Mouse (Mus musculus): ENCODE data around the gene Lsmem1. TPM values are rescaled to one million over a fixed set of nuclear protein-coding genes. Genes with fewer than 3 reads are reported as not detected.

The Lsmem1 gene
- not detected in 2 replicates for polyA plus RNA-seq (2015; fragmentation: Nextera tagmentation; extraction: Ambion mirVana)

DNA sequence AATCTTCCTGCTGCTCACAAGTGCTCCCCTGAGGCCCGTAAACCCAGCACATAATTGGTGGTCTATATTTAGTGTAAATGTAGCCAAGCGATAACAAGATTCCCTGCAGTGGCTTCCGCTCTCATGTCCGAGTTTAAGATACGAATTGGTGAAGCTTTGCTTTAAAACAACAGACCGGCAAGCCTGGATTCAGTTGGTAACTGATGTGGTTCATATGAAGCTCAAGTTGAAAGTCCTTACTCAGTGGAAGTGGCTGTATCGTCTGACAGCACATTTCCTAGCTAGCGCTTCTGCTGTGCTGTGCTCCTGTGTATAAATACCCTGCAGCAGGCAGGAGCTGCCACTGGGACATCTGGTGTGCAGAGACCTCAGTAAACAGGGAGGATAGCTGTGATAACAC lies at the start of gene Lsmem1:
Lsmem1 (minus strand) TSS at position 189 of the 400 bp plus-strand sequence.
- Histone ChIP-seq H3K9ac (replicated peaks) (no peak within 1 kb of the TSS), H3K9me3 (no peaks in the 10 kb centered on the region), H3K4me3 (no peak within 1 kb of the TSS), H3K27ac (replicated peaks) (no peak within 1 kb of the TSS), H3K4me1 (no peaks in the 10 kb centered on the region), H3K4me2 (replicated peaks) (no peak within 1 kb of the TSS), H3K36me3 (peaks cover 16% of the 10 kb centered on the region), H3K27me3 (no peaks in the 10 kb centered on the region)
- ATAC-seq (replicated peaks): no peak; the same call in 1 of the 2 replicates
- 84% methylated on average over 8 of the region's 8 CpGs for WGBS

DNA sequence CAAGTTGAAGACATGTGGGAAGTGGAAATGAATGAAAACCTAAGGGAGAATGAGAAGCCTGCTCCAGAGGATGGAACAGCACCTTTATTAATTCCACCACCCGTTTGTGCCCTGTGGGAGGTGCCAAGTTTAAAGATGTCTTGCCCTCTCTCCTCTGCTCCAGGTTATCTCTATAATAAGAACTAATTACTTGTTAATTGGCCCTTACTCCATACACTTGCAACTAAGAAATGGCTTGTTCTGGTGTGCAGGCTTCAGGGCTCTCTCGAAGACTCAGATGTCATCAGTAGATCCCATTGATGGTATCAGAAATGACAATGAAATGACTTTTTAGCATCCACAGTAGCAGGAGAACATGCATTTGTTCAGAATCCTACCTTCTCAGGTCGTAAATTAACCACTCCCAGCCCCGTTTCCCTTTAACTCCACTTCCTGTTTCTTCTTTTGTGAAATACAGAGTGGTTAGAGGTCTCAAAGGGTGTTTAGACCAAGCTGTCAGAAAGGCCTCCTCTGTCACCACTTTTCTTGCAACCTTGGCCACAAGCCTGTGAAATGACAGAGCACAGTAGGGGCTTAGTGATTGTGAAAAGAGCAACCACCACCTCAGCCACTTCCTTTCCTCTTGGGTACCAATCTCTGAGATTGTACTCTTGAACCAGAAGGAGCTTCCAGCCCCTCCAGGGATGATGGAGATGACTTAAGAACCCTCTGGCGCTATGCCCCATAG lies 49.3 kb upstream of the Lsmem1 start, which contains the start of gene Ifrd1:
Ifrd1 (minus strand) TSS at position 51 of the 727 bp plus-strand sequence.
- no peaks in the 10 kb centered on the region for H3K27me3 ChIP-seq
- WGBS: 74% methylated on average over 5 of the region's 5 CpGs

DNA sequence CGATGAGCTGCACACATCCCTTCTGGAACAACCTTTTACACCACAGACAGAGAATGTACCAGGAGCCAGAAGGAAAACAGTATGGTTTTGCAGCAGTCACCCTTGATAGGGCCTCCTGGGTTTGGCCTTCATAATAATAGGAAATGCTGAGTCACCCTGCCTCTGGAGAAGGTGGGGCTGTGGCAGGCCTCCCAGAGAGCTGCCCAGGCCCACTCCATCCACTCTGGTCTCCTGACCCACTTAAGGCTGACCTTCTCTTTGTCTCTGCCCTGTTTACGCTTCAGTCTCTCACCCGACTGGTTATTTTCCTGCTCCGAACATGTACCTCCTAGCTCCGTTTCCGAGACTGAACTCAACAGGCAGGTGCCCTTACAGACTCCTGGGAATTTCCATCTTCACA lies 48.7 kb upstream of the Lsmem1 start:
- Histone ChIP-seq H3K27me3 (no peaks in the 10 kb centered on the region), H3K9ac (replicated peaks) (no peak overlapping the region), H3K27ac (replicated peaks) (no peak overlapping the region), H3K36me3 (no peaks in the 10 kb centered on the region), H3K4me3 (no peak overlapping the region), H3K9me3 (no peaks in the 10 kb centered on the region), H3K4me1 (peaks cover 8% of the 10 kb centered on the region), H3K4me2 (replicated peaks) (no peak overlapping the region)
- ATAC-seq (replicated peaks): no peak
- WGBS: 77% methylated on average over 6 of the region's 6 CpGs

More for the DNA sequence above, 49.3 kb upstream of the Lsmem1 start, which contains the start of gene Ifrd1:
- Histone ChIP-seq H3K9me3 (no peaks in the 10 kb centered on the region), H3K27ac (replicated peaks) (no peak within 1 kb of the TSS), H3K4me2 (replicated peaks) (no peak within 1 kb of the TSS), H3K9ac (replicated peaks) (no peak within 1 kb of the TSS), H3K4me3 (no peak within 1 kb of the TSS), H3K4me1 (peaks cover 7% of the 10 kb centered on the region), H3K36me3 (no peaks in the 10 kb centered on the region)
- ATAC-seq (replicated peaks): no peak

DNA sequence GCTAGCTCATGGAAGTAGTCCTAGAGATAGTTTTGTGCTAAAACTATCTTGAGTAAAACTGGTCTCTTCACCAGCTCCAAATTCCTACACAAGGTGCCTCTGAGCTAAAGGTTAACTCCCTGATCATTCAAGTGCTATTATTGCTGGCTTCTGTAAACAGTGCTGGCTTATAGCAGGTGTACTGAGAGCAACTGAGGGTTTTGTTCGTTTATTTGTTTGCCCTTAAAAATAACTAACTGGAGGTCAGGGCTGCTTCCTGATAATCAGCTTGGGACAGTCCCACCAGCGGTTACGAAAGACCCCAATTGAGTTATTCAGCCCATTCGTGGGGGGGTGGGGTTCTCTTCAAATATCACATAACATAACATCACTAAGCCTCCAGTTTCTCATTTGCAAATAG lies 48.1 kb upstream of the Lsmem1 start:
- 86% methylated on average over 4 of the region's 4 CpGs for WGBS
- H3K4me3 ChIP-seq: no peak overlapping the region
- H3K36me3 ChIP-seq: no peaks in the 10 kb centered on the region
- no peaks in the 10 kb centered on the region for H3K27me3 ChIP-seq
- peaks cover 8% of the 10 kb centered on the region for H3K4me1 ChIP-seq
- H3K9me3 ChIP-seq: no peaks in the 10 kb centered on the region
- no peak overlapping the region for H3K9ac ChIP-seq (replicated peaks)
- no peak for ATAC-seq (replicated peaks)
- H3K4me2 ChIP-seq (replicated peaks): no peak overlapping the region
- no peak overlapping the region for H3K27ac ChIP-seq (replicated peaks)

DNA sequence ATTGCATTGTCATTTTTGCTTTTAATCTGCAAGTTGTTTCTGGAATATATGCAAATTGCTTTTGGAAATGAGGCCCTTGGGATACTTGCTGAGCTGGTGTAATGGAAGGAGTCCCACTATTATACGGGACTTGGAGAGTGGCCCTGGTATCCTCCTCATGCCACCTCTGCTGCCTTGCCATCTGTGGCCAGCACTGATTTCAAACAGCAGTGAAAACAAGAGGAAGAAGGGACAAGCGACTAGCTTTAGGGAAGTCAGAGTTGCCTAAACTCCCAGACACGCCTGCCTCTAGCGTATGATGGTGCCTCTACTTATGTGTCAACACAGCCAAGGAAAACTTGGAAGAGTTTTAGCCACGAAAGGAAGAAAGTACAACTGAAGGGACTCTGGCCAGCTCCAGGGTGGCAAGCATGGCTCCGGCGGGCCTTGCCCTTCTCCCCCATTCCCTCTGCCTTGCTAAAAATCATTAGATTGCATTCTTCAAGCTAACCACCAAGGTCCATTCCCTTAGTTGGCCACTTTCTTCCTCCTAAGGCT lies 46.2 kb upstream of the Lsmem1 start:
- Histone ChIP-seq H3K36me3 (no peaks in the 10 kb centered on the region), H3K27me3 (no peaks in the 10 kb centered on the region), H3K27ac (replicated peaks) (no peak overlapping the region), H3K9ac (replicated peaks) (no peak overlapping the region), H3K4me2 (replicated peaks) (no peak overlapping the region), H3K4me1 (peaks cover 8% of the 10 kb centered on the region), H3K4me3 (no peak overlapping the region), H3K9me3 (no peaks in the 10 kb centered on the region)
- WGBS: 93% methylated on average over 7 of the region's 7 CpGs
- no peak for ATAC-seq (replicated peaks)

DNA sequence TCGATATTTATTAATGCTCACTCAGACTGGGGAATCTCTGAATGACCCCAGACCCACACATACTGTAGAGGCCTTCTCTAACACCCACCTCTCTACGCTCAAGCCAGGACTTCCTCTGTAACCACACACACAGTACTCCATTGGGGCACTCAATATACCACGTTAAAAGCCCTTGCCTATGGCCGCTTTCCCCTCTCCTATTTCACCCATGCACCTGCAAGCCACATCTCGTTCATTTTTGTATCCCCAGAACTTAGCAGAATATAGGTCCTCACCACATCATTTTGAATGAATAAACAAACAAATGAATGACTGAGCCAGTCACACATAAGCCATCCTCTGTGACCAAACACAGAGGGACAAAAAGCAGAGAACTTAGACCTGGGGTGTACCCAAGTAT lies 45.6 kb upstream of the Lsmem1 start:
- Histone ChIP-seq H3K4me1 (peaks cover 8% of the 10 kb centered on the region), H3K9ac (replicated peaks) (no peak overlapping the region), H3K4me3 (no peak overlapping the region), H3K4me2 (replicated peaks) (no peak overlapping the region), H3K9me3 (no peaks in the 10 kb centered on the region), H3K36me3 (no peaks in the 10 kb centered on the region), H3K27me3 (no peaks in the 10 kb centered on the region), H3K27ac (replicated peaks) (no peak overlapping the region)
- WGBS: 94% methylated on average over 5 of the region's 5 CpGs
- no peak for ATAC-seq (replicated peaks)

DNA sequence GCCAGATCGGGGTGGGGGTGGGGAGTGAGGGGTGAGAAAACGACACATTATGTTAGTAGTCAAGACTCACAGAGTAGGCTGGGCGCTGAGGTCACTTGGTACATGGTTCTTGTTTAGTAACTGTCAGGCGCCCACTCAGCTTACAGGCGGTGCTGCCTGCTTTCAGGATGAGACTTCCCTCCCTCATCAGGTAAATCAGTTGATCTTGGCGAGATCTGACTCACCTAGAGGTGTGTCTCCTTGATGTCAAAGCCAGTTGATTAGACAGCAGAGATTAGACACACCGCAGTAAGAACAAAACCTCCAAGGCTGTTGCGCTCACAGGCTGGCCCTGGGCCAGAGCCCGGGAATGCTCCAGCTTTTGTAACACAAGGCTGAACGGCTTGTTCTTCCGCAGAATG lies 44.5 kb upstream of the Lsmem1 start:
- no peaks in the 10 kb centered on the region for H3K36me3 ChIP-seq
- peaks cover 8% of the 10 kb centered on the region for H3K4me1 ChIP-seq
- no peak overlapping the region for H3K9ac ChIP-seq (replicated peaks)
- no peaks in the 10 kb centered on the region for H3K27me3 ChIP-seq
- no peak overlapping the region for H3K27ac ChIP-seq (replicated peaks)
- H3K4me2 ChIP-seq (replicated peaks): peak overlapping the region; percentile 17; the same call in 1 of the 2 replicates
- 25% methylated on average over 11 of the region's 11 CpGs for WGBS
- no peak overlapping the region for H3K4me3 ChIP-seq
- ATAC-seq (replicated peaks): peak; percentile 72
- H3K9me3 ChIP-seq: no peaks in the 10 kb centered on the region

DNA sequence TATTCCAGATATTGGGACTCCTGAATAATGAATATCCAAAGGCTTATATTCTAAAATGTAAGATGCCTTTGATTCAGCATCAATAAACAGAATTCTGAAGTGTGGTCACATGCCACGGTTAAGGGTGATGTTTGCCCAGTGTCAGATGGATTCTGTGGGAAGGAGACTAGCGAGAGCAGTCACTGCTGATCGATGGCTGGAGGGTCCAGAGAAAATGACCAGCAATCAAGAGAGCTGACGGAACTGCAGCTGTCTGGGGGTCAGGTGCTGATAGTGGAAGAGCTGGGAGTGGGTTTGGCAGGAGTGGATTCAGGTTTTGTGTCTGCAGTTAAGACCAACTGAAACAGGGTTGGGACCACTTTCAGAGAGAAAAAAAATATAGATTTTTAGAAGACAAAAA lies 44.0 kb upstream of the Lsmem1 start:
- Histone ChIP-seq H3K9me3 (no peaks in the 10 kb centered on the region), H3K4me2 (replicated peaks) (no peak overlapping the region), H3K27me3 (no peaks in the 10 kb centered on the region), H3K36me3 (no peaks in the 10 kb centered on the region), H3K9ac (replicated peaks) (no peak overlapping the region), H3K27ac (replicated peaks) (no peak overlapping the region), H3K4me3 (no peak overlapping the region), H3K4me1 (peaks cover 8% of the 10 kb centered on the region)
- WGBS: 83% methylated on average over 4 of the region's 4 CpGs
- ATAC-seq (replicated peaks): no peak

DNA sequence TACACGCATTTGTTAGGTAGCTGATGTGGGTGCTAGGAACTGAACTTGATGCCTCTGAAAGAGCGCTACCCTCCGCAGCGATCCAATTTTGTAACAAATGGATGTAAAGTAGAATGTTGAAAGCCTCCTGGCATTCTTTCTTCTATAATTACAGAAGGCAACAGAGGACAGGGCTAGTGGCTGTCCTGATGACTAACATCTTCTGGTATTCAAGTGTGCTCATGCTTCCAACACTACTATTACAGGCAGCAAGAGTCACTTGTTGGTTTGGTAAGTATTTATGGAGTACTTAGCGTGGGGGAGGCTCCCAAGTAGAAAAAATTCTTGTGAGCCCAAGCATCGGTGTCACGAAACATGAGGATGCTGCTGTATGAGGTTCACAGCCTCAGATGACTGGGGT lies 39.9 kb upstream of the Lsmem1 start:
- Histone ChIP-seq H3K4me1 (peaks cover 7% of the 10 kb centered on the region), H3K36me3 (no peaks in the 10 kb centered on the region), H3K27me3 (no peaks in the 10 kb centered on the region), H3K4me2 (replicated peaks) (no peak overlapping the region), H3K27ac (replicated peaks) (no peak overlapping the region), H3K9ac (replicated peaks) (no peak overlapping the region), H3K9me3 (no peaks in the 10 kb centered on the region), H3K4me3 (no peak overlapping the region)
- no peak for ATAC-seq (replicated peaks)
- 94% methylated on average over 7 of the region's 7 CpGs for WGBS

DNA sequence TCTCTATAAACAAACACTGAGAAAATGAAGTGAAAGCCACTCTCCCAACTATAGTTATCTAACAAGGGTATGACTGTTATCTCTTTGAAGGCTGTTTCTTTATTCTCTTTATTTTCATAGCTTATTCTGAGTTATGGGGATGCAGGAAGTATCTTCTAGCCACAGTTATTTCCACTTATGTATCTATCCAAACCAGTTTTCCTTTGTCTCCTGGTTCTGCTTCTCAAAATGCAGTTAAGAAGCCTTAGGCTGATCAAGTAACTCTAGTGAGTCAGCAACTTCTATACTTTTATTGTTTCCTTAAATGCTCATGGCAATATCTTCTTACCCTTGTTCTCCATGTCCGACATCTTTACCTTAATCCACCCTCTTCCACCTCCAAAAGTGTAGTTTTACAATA lies 32.9 kb upstream of the Lsmem1 start:
- no peak for ATAC-seq (replicated peaks)
- Histone ChIP-seq H3K36me3 (no peaks in the 10 kb centered on the region), H3K4me1 (no peaks in the 10 kb centered on the region), H3K27me3 (no peaks in the 10 kb centered on the region), H3K9me3 (no peaks in the 10 kb centered on the region), H3K9ac (replicated peaks) (no peak overlapping the region), H3K27ac (replicated peaks) (no peak overlapping the region), H3K4me3 (no peak overlapping the region), H3K4me2 (replicated peaks) (no peak overlapping the region)
- 89% methylated on average over 1 of the region's 1 CpGs for WGBS

DNA sequence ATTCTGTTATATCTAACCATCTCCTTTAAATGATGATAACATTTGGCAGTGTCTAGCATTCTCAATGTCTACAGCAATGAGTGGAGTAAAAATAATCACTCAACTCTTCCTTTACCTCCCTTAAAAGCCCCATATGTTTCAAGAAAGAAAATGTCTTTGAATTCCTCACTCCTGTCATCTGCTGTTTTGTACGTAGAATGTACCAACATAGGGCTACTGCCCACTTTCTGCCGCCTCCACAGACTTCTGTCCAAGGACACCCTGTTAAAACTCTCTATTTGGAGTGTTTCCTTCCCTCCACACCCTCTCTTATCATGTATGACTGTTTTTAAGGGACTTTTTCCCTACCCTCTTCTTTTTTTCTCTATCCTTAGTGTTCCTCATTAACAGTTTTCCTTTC lies 32.3 kb upstream of the Lsmem1 start:
- H3K9ac ChIP-seq (replicated peaks): no peak overlapping the region
- H3K27ac ChIP-seq (replicated peaks): no peak overlapping the region
- H3K27me3 ChIP-seq: no peaks in the 10 kb centered on the region
- 92% methylated on average over 2 of the region's 2 CpGs for WGBS
- H3K9me3 ChIP-seq: no peaks in the 10 kb centered on the region
- no peak overlapping the region for H3K4me2 ChIP-seq (replicated peaks)
- no peaks in the 10 kb centered on the region for H3K36me3 ChIP-seq
- no peak overlapping the region for H3K4me3 ChIP-seq
- H3K4me1 ChIP-seq: no peaks in the 10 kb centered on the region
- no peak for ATAC-seq (replicated peaks)

DNA sequence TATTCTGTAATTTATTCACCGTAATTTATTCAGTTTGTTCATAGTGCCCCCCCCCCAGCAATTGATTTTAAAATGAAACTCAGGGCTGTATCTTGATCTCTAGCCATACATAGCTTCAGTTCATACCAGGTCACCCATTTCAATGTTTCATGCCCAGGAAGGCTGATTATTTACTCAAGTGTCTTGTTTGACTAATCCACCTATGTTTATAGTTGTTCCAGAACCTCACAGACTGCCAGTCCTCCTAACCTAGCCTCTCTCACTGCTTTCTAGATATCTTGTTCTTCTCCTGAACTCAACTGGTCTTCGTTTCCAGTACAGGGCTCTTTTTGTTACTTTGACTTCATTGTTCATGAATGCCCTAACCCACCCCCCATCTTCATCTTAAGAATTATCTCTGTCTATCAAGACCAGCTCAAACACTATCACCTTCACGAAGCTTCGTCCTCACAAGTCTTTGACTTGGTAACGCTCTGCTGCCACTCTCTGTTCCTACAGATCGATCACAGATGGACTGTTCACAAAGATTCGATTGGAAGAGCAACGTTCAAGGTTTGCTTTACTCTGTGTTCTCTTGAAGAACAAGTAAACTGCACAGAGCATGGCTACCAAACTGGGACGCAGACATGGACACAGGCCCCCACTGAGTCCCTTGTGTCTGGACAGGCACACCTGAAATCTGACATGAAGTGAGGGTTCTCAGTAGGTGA lies 25.0 kb upstream of the Lsmem1 start:
- Histone ChIP-seq H3K4me1 (peaks cover 27% of the 10 kb centered on the region), H3K4me2 (replicated peaks) (no peak overlapping the region), H3K4me3 (no peak overlapping the region), H3K27me3 (no peaks in the 10 kb centered on the region), H3K9ac (replicated peaks) (no peak overlapping the region), H3K9me3 (no peaks in the 10 kb centered on the region), H3K36me3 (no peaks in the 10 kb centered on the region), H3K27ac (replicated peaks) (no peak overlapping the region)
- no peak for ATAC-seq (replicated peaks)
- WGBS: 96% methylated on average over 9 of the region's 9 CpGs
